Mouse (Mus musculus): ENCODE measurements around the gene Slc39a3. TPM values are rescaled to one million over a fixed set of nuclear protein-coding genes. Genes with fewer than 3 reads are reported as not detected.

Slc39a3 gene
- polyA plus RNA-seq, 1 experiment = 21.8 TPM

- TF ChIP-seq REST (IDR thresholded peaks at IDR 0.05; ENCODE audit: insufficient read depth, insufficient read length) (no peak), CEBPB (IDR thresholded peaks at IDR 0.05; ENCODE audit: insufficient read depth, poor library complexity, severe bottlenecking) (no peak), MAX (IDR thresholded peaks at IDR 0.05; ENCODE audit: low read depth) (no peak), SRF (IDR thresholded peaks at IDR 0.05; ENCODE audit: control insufficient read depth, insufficient read length, low read depth) (no peak), USF1 (IDR thresholded peaks at IDR 0.05; ENCODE audit: low read depth) (no peak), POLR2A (IDR thresholded peaks at IDR 0.05; ENCODE audit: insufficient read length, low read depth) (no peak), TCF3 (IDR thresholded peaks at IDR 0.05; ENCODE audit: insufficient read length, low read depth) (no peak), MYOD1 (IDR thresholded peaks at IDR 0.05; ENCODE audit: control insufficient read depth in 1 of 3, insufficient read length in 2 of 3, low read depth in 2 of 3) (no peak)
- Histone ChIP-seq H3K4me3 (no peak within 1 kb of the TSS), H3ac (ENCODE audit: control insufficient read depth, insufficient read length) (no peak within 1 kb of the TSS), H3K79me2 (ENCODE audit: control insufficient read depth, insufficient read depth) (no peaks in the 10 kb centered on the region), H3K27me3 (ENCODE audit: control insufficient read depth, insufficient read depth, insufficient read length) (no peaks in the 10 kb centered on the region), H3K36me3 (ENCODE audit: control insufficient read depth, insufficient read depth) (no peaks in the 10 kb centered on the region), H3K4me2 (ENCODE audit: low read depth) (no peak within 1 kb of the TSS)
These were observed 11.5 kb downstream of the Slc39a3 start, which contains the start of gene Diras1 for GRCm38 (mm10) chr10:81025639-81026275. Diras1 (minus strand) TSS chr10:81025662.

- TF ChIP-seq REST (IDR thresholded peaks at IDR 0.05; ENCODE audit: insufficient read depth, insufficient read length) = peak; percentile 84
- no peak for TF ChIP-seq TCF3 (IDR thresholded peaks at IDR 0.05; ENCODE audit: insufficient read length, low read depth)
- H3K4me3 ChIP-seq = no peak overlapping the region
- no peaks in the 10 kb centered on the region for H3K27me3 ChIP-seq (ENCODE audit: control insufficient read depth, insufficient read depth, insufficient read length)
These were observed 12.1 kb downstream of the Slc39a3 start for GRCm38 (mm10) chr10:81025047-81025621.

GRCm38 (mm10) chr10:81024346-81024937 lies 12.8 kb downstream of the Slc39a3 start:
- no peak overlapping the region for H3K4me2 ChIP-seq (ENCODE audit: low read depth)
- no peaks in the 10 kb centered on the region for H3K36me3 ChIP-seq (ENCODE audit: control insufficient read depth, insufficient read depth)
- H3K79me2 ChIP-seq (ENCODE audit: control insufficient read depth, insufficient read depth) = no peaks in the 10 kb centered on the region
- no peak overlapping the region for H3K4me3 ChIP-seq
- no peaks in the 10 kb centered on the region for H3K27me3 ChIP-seq (ENCODE audit: control insufficient read depth, insufficient read depth, insufficient read length)
- no peak overlapping the region for H3ac ChIP-seq (ENCODE audit: control insufficient read depth, insufficient read length)
- TF ChIP-seq TCF3 (IDR thresholded peaks at IDR 0.05; ENCODE audit: insufficient read length, low read depth) = no peak
- TF ChIP-seq MYOD1 (IDR thresholded peaks at IDR 0.05; ENCODE audit: control insufficient read depth in 1 of 3, insufficient read length in 2 of 3, low read depth in 2 of 3) = no peak
- TF ChIP-seq POLR2A (IDR thresholded peaks at IDR 0.05; ENCODE audit: insufficient read length, low read depth) = no peak

More at GRCm38 (mm10) chr10:81025047-81025621, 12.1 kb downstream of the Slc39a3 start:
- no peaks in the 10 kb centered on the region for H3K79me2 ChIP-seq (ENCODE audit: control insufficient read depth, insufficient read depth)
- no peak overlapping the region for H3ac ChIP-seq (ENCODE audit: control insufficient read depth, insufficient read length)
- H3K4me2 ChIP-seq (ENCODE audit: low read depth) = no peak overlapping the region
- H3K36me3 ChIP-seq (ENCODE audit: control insufficient read depth, insufficient read depth) = no peaks in the 10 kb centered on the region

- H3ac ChIP-seq (ENCODE audit: control insufficient read depth, insufficient read length) = no peak overlapping the region
- no peak for TF ChIP-seq SRF (IDR thresholded peaks at IDR 0.05; ENCODE audit: control insufficient read depth, insufficient read length, low read depth)
- TF ChIP-seq POLR2AphosphoS2 (IDR thresholded peaks at IDR 0.05; ENCODE audit: insufficient read length, low read depth) = no peak
- TF ChIP-seq CEBPB (IDR thresholded peaks at IDR 0.05; ENCODE audit: insufficient read depth, poor library complexity, severe bottlenecking) = no peak
- TF ChIP-seq POLR2A (IDR thresholded peaks at IDR 0.05; ENCODE audit: insufficient read length, low read depth) = no peak
- TF ChIP-seq TCF3 (IDR thresholded peaks at IDR 0.05; ENCODE audit: insufficient read length, low read depth) = no peak
- no peak for TF ChIP-seq USF1 (IDR thresholded peaks at IDR 0.05; ENCODE audit: low read depth)
- no peak for TF ChIP-seq REST (IDR thresholded peaks at IDR 0.05; ENCODE audit: insufficient read depth, insufficient read length)
- no peak for TF ChIP-seq MYOG (IDR thresholded peaks at IDR 0.05; ENCODE audit: control insufficient read depth in 1 of 3, insufficient read depth in 1 of 3, insufficient read length in 2 of 3, low read depth in 2 of 3)
- TF ChIP-seq MYOD1 (IDR thresholded peaks at IDR 0.05; ENCODE audit: control insufficient read depth in 1 of 3, insufficient read length in 2 of 3, low read depth in 2 of 3) = no peak
- no peak for TF ChIP-seq TCF12 (IDR thresholded peaks at IDR 0.05; ENCODE audit: insufficient read depth, poor library complexity, severe bottlenecking)
- no peak for TF ChIP-seq E2F4 (IDR thresholded peaks at IDR 0.05; ENCODE audit: insufficient read depth)
- no peak for TF ChIP-seq MAX (IDR thresholded peaks at IDR 0.05; ENCODE audit: low read depth)
- no peaks in the 10 kb centered on the region for H3K36me3 ChIP-seq (ENCODE audit: control insufficient read depth, insufficient read depth)
- no peaks in the 10 kb centered on the region for H3K79me2 ChIP-seq (ENCODE audit: control insufficient read depth, insufficient read depth)
- no peaks in the 10 kb centered on the region for H3K27me3 ChIP-seq (ENCODE audit: control insufficient read depth, insufficient read depth, insufficient read length)
- H3K4me3 ChIP-seq = no peak overlapping the region
- H3K4me2 ChIP-seq (ENCODE audit: low read depth) = no peak overlapping the region
These were observed 14.5 kb downstream of the Slc39a3 start for GRCm38 (mm10) chr10:81022744-81023143.

- no peaks in the 10 kb centered on the region for H3K27me3 ChIP-seq (ENCODE audit: control insufficient read depth, insufficient read depth, insufficient read length)
- H3K79me2 ChIP-seq (ENCODE audit: control insufficient read depth, insufficient read depth) = no peaks in the 10 kb centered on the region
- TF ChIP-seq MYOD1 (IDR thresholded peaks at IDR 0.05; ENCODE audit: control insufficient read depth in 1 of 3, insufficient read length in 2 of 3, low read depth in 2 of 3) = no peak
- TF ChIP-seq MAX (IDR thresholded peaks at IDR 0.05; ENCODE audit: low read depth) = no peak
- TF ChIP-seq MYOG (IDR thresholded peaks at IDR 0.05; ENCODE audit: control insufficient read depth in 1 of 3, insufficient read depth in 1 of 3, insufficient read length in 2 of 3, low read depth in 2 of 3) = no peak
- no peak for TF ChIP-seq POLR2A (IDR thresholded peaks at IDR 0.05; ENCODE audit: insufficient read length, low read depth)
- TF ChIP-seq POLR2AphosphoS2 (IDR thresholded peaks at IDR 0.05; ENCODE audit: insufficient read length, low read depth) = no peak
- no peak for TF ChIP-seq TCF3 (IDR thresholded peaks at IDR 0.05; ENCODE audit: insufficient read length, low read depth)
- TF ChIP-seq TCF12 (IDR thresholded peaks at IDR 0.05; ENCODE audit: insufficient read depth, poor library complexity, severe bottlenecking) = no peak
- no peak for TF ChIP-seq USF1 (IDR thresholded peaks at IDR 0.05; ENCODE audit: low read depth)
- TF ChIP-seq REST (IDR thresholded peaks at IDR 0.05; ENCODE audit: insufficient read depth, insufficient read length) = no peak
- TF ChIP-seq E2F4 (IDR thresholded peaks at IDR 0.05; ENCODE audit: insufficient read depth) = no peak
- no peaks in the 10 kb centered on the region for H3K36me3 ChIP-seq (ENCODE audit: control insufficient read depth, insufficient read depth)
- H3ac ChIP-seq (ENCODE audit: control insufficient read depth, insufficient read length) = no peak overlapping the region
- no peak overlapping the region for H3K4me3 ChIP-seq
- peak overlapping the region; percentile 22 for H3K4me2 ChIP-seq (ENCODE audit: low read depth)
These were observed 15.6 kb downstream of the Slc39a3 start for GRCm38 (mm10) chr10:81021547-81022110.

All from myocyte (in vitro differentiated cells).